Mouse (Mus musculus): ENCODE measurements at regions not wholly inside any gene's neighbourhood (a gene's known extent, or its start where the extent isn't known, plus 50 kb on each side); places are given as distances from the start of the nearest gene placed in this dataset.

DNA sequence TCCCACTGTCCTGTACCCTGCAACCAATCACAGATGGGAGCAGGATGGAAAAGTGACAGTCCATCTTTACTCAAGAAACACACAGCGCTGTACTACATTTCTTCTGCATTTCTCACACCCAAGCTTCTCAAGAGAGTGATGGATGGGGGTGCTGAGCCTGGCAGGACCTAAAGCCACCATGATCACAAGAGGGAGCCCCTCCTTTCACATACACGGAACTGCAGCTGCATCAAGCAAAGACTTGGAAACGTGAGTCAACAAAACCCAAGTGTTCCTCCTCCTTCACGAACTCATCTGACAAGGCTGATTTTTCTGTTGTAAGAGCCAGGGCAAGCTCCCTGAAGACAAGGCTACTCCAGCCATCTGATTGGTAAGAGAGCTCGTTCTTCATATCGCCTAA, 120.5 kb downstream of the 3110018I06Rik start:
- no peaks in the 10 kb centered on the region for H3K36me3 ChIP-seq (ENCODE audit: control insufficient read depth, insufficient read depth)
- H3K4me2 ChIP-seq (ENCODE audit: low read depth) = no peak overlapping the region
- H3ac ChIP-seq (ENCODE audit: control insufficient read depth, insufficient read length) = no peak overlapping the region
- no peak for TF ChIP-seq TCF12 (IDR thresholded peaks at IDR 0.05; ENCODE audit: insufficient read depth, poor library complexity, severe bottlenecking)
- TF ChIP-seq REST (IDR thresholded peaks at IDR 0.05; ENCODE audit: insufficient read depth, insufficient read length) = no peak
- TF ChIP-seq POLR2AphosphoS2 (IDR thresholded peaks at IDR 0.05; ENCODE audit: insufficient read length, low read depth) = no peak
- no peak for TF ChIP-seq CEBPB (IDR thresholded peaks at IDR 0.05; ENCODE audit: insufficient read depth, poor library complexity, severe bottlenecking)
- TF ChIP-seq SRF (IDR thresholded peaks at IDR 0.05; ENCODE audit: control insufficient read depth, insufficient read length, low read depth) = no peak
- TF ChIP-seq TCF3 (IDR thresholded peaks at IDR 0.05; ENCODE audit: insufficient read length, low read depth) = no peak
- TF ChIP-seq MYOG (IDR thresholded peaks at IDR 0.05; ENCODE audit: control insufficient read depth in 1 of 3, insufficient read depth in 1 of 3, insufficient read length in 2 of 3, low read depth in 2 of 3) = no peak
- no peak for TF ChIP-seq MAX (IDR thresholded peaks at IDR 0.05; ENCODE audit: low read depth)
- no peak for TF ChIP-seq E2F4 (IDR thresholded peaks at IDR 0.05; ENCODE audit: insufficient read depth)
- no peak for TF ChIP-seq MYOD1 (IDR thresholded peaks at IDR 0.05; ENCODE audit: control insufficient read depth in 1 of 3, insufficient read length in 2 of 3, low read depth in 2 of 3)
- H3K79me2 ChIP-seq (ENCODE audit: control insufficient read depth, insufficient read depth) = no peaks in the 10 kb centered on the region
- H3K27me3 ChIP-seq (ENCODE audit: control insufficient read depth, insufficient read depth, insufficient read length) = no peaks in the 10 kb centered on the region
- H3K4me3 ChIP-seq = no peak overlapping the region

DNA sequence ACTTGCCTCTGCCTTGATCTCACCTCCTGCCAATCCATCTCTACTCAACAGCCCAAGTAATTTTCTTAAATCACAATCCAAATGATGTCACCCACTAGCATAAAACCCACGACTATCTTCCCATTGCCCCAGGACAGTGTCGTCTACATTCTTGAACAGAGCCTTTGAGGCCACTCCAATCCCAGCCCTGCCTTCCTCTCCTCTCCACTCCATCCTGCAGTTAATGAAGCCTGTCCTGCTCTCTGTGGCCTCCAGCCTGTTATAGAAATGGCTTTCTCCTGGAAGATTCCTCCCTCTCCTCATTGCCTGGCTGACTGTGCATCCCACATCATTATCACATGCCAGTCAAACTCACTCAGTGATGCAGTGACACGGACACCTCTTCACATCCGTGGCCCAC, 121.6 kb downstream of the 3110018I06Rik start:
- H3K4me2 ChIP-seq (ENCODE audit: low read depth) = no peak overlapping the region
- TF ChIP-seq POLR2AphosphoS2 (IDR thresholded peaks at IDR 0.05; ENCODE audit: insufficient read length, low read depth) (no peak), REST (IDR thresholded peaks at IDR 0.05; ENCODE audit: insufficient read depth, insufficient read length) (no peak), SRF (IDR thresholded peaks at IDR 0.05; ENCODE audit: control insufficient read depth, insufficient read length, low read depth) (no peak), USF1 (IDR thresholded peaks at IDR 0.05; ENCODE audit: low read depth) (no peak), POLR2A (IDR thresholded peaks at IDR 0.05; ENCODE audit: insufficient read length, low read depth) (no peak), MAX (IDR thresholded peaks at IDR 0.05; ENCODE audit: low read depth) (no peak), MYOD1 (IDR thresholded peaks at IDR 0.05; ENCODE audit: control insufficient read depth in 1 of 3, insufficient read length in 2 of 3, low read depth in 2 of 3) (no peak), E2F4 (IDR thresholded peaks at IDR 0.05; ENCODE audit: insufficient read depth) (no peak), TCF12 (IDR thresholded peaks at IDR 0.05; ENCODE audit: insufficient read depth, poor library complexity, severe bottlenecking) (no peak), CEBPB (IDR thresholded peaks at IDR 0.05; ENCODE audit: insufficient read depth, poor library complexity, severe bottlenecking) (no peak)
- H3K4me3 ChIP-seq = no peak overlapping the region
- H3K36me3 ChIP-seq (ENCODE audit: control insufficient read depth, insufficient read depth) = no peaks in the 10 kb centered on the region
- no peaks in the 10 kb centered on the region for H3K27me3 ChIP-seq (ENCODE audit: control insufficient read depth, insufficient read depth, insufficient read length)
- H3ac ChIP-seq (ENCODE audit: control insufficient read depth, insufficient read length) = no peak overlapping the region
- H3K79me2 ChIP-seq (ENCODE audit: control insufficient read depth, insufficient read depth) = no peaks in the 10 kb centered on the region

DNA sequence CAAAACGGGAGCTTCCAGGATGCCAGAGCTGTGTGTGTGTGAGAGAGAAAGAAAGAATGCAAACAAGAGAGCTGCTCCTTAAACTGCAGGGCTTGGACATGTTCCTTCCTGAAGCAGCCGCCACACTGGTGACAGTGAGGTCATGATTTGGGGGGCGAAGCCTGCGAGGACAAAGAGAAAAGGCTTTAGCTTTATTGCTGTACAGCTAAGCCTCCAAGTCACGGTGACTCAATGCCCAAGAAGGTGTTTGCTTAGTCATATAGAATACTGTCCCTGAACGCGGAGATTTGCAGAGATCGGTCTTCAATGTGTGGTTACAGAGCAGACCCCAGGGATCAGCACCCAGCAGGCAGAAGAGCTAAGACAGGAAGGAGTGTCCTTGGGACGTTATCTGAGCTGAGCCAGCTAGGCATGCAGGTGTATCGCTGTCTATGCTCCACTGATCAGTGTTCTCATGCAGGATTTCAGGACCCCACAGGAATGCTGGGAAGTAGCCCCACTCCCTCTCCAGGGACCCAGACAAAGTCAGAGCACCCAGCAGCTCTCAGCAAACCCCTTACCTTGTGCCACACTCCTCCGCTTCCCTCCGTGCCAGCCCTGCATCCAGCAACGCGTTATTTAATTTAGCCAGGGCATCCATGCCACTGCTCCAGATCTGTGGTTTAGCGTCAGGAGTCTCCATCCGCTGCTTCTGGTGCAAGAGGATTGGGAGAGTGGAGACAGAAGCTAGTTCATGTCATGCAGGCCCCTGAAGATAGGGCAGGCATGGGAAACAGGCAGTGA, 129.0 kb downstream of the 3110018I06Rik start:
- Histone ChIP-seq H3ac (ENCODE audit: control insufficient read depth, insufficient read length) (no peak overlapping the region), H3K4me3 (no peak overlapping the region), H3K4me2 (ENCODE audit: low read depth) (no peak overlapping the region), H3K36me3 (ENCODE audit: control insufficient read depth, insufficient read depth) (no peaks in the 10 kb centered on the region), H3K27me3 (ENCODE audit: control insufficient read depth, insufficient read depth, insufficient read length) (no peaks in the 10 kb centered on the region), H3K79me2 (ENCODE audit: control insufficient read depth, insufficient read depth) (no peaks in the 10 kb centered on the region)
- TF ChIP-seq REST (IDR thresholded peaks at IDR 0.05; ENCODE audit: insufficient read depth, insufficient read length) (no peak), SRF (IDR thresholded peaks at IDR 0.05; ENCODE audit: control insufficient read depth, insufficient read length, low read depth) (no peak), TCF3 (IDR thresholded peaks at IDR 0.05; ENCODE audit: insufficient read length, low read depth) (no peak), CEBPB (IDR thresholded peaks at IDR 0.05; ENCODE audit: insufficient read depth, poor library complexity, severe bottlenecking) (no peak), E2F4 (IDR thresholded peaks at IDR 0.05; ENCODE audit: insufficient read depth) (no peak), MYOG (IDR thresholded peaks at IDR 0.05; ENCODE audit: control insufficient read depth in 1 of 3, insufficient read depth in 1 of 3, insufficient read length in 2 of 3, low read depth in 2 of 3) (no peak), MAX (IDR thresholded peaks at IDR 0.05; ENCODE audit: low read depth) (no peak), POLR2AphosphoS2 (IDR thresholded peaks at IDR 0.05; ENCODE audit: insufficient read length, low read depth) (no peak), MYOD1 (IDR thresholded peaks at IDR 0.05; ENCODE audit: control insufficient read depth in 1 of 3, insufficient read length in 2 of 3, low read depth in 2 of 3) (no peak), USF1 (IDR thresholded peaks at IDR 0.05; ENCODE audit: low read depth) (no peak), POLR2A (IDR thresholded peaks at IDR 0.05; ENCODE audit: insufficient read length, low read depth) (no peak), TCF12 (IDR thresholded peaks at IDR 0.05; ENCODE audit: insufficient read depth, poor library complexity, severe bottlenecking) (no peak)

DNA sequence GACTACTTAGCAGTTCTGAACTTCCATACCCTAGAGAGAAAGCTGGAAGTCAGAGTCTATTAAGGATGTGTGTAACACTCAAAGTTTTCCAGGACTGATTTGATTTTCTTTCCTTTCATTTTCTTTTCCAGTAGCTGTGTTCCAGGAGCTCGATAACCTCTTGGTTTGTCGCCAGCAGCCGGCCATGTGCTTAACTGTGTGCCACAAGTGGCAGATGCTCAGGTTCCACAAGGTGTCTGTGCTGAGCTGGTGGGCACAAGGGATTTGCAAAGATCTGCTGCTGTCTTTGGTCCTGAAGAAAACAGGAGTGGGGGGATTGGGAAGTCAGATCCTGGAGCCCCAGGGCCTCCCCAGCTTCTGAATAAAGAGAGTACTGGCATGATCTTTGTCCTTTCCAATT, 136.0 kb downstream of the 3110018I06Rik start:
- no peaks in the 10 kb centered on the region for H3K27me3 ChIP-seq (ENCODE audit: control insufficient read depth, insufficient read depth, insufficient read length)
- no peak overlapping the region for H3ac ChIP-seq (ENCODE audit: control insufficient read depth, insufficient read length)
- H3K4me2 ChIP-seq (ENCODE audit: low read depth) = no peak overlapping the region
- no peaks in the 10 kb centered on the region for H3K36me3 ChIP-seq (ENCODE audit: control insufficient read depth, insufficient read depth)
- no peak overlapping the region for H3K4me3 ChIP-seq
- TF ChIP-seq SRF (IDR thresholded peaks at IDR 0.05; ENCODE audit: control insufficient read depth, insufficient read length, low read depth) (no peak), MYOD1 (IDR thresholded peaks at IDR 0.05; ENCODE audit: control insufficient read depth in 1 of 3, insufficient read length in 2 of 3, low read depth in 2 of 3) (no peak), E2F4 (IDR thresholded peaks at IDR 0.05; ENCODE audit: insufficient read depth) (no peak), CEBPB (IDR thresholded peaks at IDR 0.05; ENCODE audit: insufficient read depth, poor library complexity, severe bottlenecking) (no peak), POLR2AphosphoS2 (IDR thresholded peaks at IDR 0.05; ENCODE audit: insufficient read length, low read depth) (no peak), MYOG (IDR thresholded peaks at IDR 0.05; ENCODE audit: control insufficient read depth in 1 of 3, insufficient read depth in 1 of 3, insufficient read length in 2 of 3, low read depth in 2 of 3) (no peak), MAX (IDR thresholded peaks at IDR 0.05; ENCODE audit: low read depth) (no peak), TCF3 (IDR thresholded peaks at IDR 0.05; ENCODE audit: insufficient read length, low read depth) (no peak), TCF12 (IDR thresholded peaks at IDR 0.05; ENCODE audit: insufficient read depth, poor library complexity, severe bottlenecking) (no peak), POLR2A (IDR thresholded peaks at IDR 0.05; ENCODE audit: insufficient read length, low read depth) (no peak), USF1 (IDR thresholded peaks at IDR 0.05; ENCODE audit: low read depth) (no peak), REST (IDR thresholded peaks at IDR 0.05; ENCODE audit: insufficient read depth, insufficient read length) (no peak)
- no peaks in the 10 kb centered on the region for H3K79me2 ChIP-seq (ENCODE audit: control insufficient read depth, insufficient read depth)
